Mouse (Mus musculus): Measurements from ENCODE around the gene Sh3bp4.

The Sh3bp4 gene

DNA sequence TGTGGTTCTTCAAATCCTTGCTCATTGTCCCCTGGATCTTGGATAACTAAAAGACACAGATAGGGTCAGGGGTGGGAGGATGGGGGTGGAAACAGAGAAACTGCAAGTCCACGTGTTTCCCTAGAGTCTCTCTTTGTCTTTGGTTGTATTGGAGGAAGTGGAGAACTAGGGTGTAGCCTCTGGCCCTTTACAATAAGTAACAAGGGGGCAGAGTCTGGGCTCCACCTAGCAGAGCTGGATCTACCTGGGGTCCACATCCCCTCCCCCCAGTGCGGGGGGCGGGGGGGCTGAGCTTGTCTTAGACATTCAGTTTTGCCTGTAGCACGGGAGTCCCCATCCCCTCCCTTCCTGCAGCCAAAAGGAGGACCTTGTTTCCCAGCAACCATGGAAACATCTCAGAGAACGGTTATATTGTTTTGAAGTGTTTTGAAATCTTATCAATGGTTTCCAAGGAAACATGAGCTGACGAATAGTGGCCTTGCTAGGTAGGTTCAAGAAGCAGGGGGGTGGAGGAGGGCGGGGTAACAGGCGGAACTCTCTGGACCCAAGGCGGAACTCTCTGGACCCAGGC, 113.1 kb downstream of the Sh3bp4 start:
- no peak for DNase-seq (ENCODE audit: low read depth in 1 of 2, low spot score in 2 of 2)

DNA sequence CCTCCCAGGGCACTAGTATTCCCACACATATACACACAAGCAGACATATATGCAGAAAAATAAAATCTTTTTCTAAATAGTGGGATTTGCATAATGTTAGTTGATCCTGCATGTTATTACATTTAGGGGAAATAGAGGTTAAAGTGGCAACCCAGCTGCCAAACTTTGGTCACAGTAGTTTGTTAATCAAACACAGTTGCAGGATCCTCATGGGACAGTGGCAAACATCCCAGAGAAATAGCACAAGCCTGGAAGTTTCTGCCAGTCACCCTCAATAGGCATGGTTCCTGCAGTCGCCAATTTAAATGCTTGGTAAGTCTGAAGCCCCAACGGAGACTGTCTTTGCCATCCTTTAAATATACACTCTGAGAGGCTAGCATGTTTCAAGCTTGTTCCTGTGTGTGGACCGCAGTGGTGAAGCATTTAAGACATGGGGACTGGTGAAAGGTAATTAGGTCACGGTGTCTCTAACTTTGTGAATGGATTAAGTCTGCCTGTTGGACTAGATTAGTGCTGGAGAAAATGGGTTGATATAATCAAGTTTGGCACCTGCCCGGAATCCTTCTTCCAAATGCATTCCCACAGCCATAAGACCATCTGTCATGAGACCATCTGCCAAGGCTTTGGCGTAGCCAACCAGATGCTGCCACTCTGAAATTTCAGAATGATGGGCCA, 114.0 kb downstream of the Sh3bp4 start:
- no peak for DNase-seq (ENCODE audit: low read depth in 1 of 2, low spot score in 2 of 2)

DNA sequence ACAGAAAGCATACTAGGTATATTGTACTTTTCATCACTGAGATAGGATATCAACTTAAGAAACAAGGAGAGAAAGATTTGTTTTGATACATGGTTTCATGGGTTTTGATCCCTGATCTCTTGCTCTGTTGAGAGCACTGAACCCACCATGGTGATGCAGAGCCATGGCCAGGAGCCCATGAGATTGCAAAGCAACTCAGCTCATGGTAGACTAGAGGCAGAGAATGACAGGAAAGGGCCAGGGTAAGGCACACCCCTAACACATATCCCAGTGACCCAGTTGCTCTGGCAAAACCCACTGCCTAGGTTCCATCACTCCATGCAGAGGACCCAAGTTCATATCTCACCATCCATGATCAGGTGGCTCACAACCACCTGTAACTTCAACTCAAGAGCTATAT, 114.6 kb downstream of the Sh3bp4 start:
- DNase-seq (ENCODE audit: low read depth in 1 of 2, low spot score in 2 of 2) = no peak

DNA sequence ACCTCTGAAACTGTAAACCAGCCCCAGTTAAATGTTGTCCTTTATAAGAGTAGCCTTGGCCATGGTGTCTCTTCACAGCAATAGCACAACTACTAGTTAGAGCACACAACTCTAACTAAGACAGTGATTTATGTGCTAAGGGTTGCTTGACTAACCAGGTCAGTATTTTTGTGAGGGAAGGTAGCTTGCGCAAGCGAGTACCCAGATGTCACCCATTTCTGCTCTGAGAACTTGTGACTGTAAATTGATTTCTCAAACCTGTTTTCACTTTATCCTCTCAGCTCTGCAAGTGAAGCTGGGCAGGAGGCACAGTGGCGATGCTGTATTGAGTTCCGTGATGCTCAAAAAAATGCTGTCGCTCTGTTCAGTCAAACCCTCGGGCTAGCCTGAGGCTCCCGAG, 117.2 kb downstream of the Sh3bp4 start:
- no peak for DNase-seq (ENCODE audit: low read depth in 1 of 2, low spot score in 2 of 2)

DNA sequence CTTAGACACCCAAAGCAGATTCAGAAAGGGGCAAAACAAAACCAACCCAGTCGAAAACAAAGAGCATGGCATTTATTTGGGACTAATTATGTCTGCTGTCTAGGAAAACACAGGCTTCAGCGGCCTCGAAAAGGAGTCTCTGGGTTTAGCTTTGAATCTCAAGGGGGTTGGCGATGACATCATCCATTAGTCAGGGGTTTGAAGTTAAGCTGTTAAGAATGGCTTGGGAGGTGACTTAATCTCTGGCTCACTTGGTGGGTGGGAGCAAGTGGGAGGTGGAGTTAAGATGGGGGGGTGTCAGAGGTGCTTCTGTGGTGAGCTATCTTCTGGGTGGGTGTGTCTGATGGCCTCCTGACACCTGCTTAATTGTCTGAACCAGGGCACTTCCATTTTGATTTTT, 117.9 kb downstream of the Sh3bp4 start:
- no peak for DNase-seq (ENCODE audit: low read depth in 1 of 2, low spot score in 2 of 2)

DNA sequence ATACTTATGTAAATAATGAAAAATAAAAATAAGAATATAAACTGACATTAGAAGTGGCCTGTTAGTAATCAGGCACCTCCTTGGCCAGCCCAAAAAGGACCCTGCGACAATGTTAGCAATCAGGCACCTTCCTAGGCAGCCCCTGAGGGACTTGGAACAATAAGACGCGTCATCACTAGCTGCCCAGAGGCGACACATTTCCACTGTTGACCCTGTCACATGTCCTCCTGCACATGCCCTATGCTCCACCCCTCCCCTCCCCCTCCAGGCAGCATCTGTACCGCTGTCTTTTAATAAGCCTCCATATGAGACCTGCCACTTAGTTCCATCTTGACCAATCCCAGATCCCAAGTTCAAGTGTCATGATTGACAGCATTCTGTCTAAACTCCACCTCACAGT, 119.0 kb downstream of the Sh3bp4 start:
- no peak for DNase-seq (ENCODE audit: low read depth in 1 of 2, low spot score in 2 of 2)

DNA sequence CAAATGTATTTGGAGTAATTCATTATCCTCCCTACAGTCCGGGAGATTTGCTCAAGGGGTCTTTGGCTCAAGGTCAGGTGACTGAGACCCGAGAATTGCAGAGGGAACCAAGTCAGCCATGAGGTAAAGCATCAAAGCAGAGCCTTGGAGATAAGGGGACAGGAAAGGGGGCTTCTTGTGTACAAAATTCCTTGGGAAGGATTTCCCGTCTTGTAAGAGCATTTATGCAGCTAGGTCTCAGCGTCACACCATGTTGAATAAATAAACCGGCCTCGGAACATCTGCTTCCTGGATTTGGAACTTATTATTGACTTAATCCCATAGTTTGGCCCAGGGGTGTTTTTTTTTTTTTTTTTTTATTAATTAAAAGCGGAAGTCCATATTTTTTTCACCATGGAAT, 120.4 kb downstream of the Sh3bp4 start:
- no peak for DNase-seq (ENCODE audit: low read depth in 1 of 2, low spot score in 2 of 2)

DNA sequence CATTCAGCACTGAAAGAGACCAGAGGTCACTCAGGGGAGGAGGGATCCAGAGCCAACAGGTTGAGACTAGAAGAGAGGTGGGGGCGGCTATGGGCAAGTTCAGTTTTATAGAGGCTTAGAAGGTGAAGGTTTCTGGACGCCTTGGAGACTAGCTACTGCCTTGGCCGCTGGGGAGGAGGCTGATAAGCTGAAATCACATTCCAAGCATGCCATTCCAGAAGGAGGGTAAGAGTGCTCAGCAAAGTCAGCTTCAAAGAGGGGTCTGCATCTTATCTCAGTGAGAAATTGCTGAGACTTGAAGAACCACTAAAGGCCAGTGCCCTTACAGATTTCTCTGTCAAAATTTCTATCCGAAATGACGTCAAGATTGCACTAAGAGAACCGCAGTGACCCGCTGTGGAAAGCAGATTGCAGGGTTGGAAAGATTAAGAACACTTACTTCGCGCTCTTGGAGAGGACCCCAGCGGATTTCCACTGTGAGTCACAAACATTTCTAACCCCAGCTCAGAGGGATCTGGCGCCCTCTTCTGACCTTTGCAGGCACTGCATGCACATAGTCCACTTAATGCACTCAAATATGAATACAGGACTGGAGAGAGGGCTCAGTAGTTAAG, 121.0 kb downstream of the Sh3bp4 start:
- no peak for DNase-seq (ENCODE audit: low read depth in 1 of 2, low spot score in 2 of 2)

DNA sequence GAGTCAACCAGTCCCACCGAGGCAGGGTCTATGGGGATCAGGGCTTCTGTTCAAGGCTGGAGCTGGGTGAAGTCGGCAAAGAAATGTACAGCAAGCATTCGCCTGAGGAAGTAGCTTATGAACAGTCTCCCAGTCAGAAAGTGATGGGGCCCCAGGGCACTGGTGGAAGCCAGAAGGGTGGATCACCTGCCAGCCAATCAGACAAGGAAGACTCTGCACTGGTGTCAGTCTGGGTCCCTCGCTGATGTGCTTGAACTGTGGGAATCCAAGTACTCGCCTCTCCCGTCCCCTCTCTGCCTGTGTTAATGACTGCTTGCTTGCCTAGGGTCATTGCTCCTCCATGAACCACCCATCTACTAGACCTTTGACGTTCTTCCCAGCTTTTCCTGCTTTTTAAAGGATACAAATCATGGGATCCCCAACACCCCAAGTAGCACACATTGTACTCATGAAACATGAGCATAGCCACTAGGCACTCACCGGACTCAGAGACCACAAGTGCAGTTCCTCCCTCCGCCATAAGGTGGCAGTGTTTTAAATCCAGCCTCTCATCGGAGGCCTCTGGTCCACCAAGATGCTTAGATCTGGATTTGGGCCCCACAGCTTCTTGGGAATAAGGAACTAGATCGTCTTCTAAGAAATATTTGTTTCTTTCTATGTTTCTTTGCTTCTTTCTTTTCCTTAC, 122.5 kb downstream of the Sh3bp4 start:
- no peak for DNase-seq (ENCODE audit: low read depth in 1 of 2, low spot score in 2 of 2)

DNA sequence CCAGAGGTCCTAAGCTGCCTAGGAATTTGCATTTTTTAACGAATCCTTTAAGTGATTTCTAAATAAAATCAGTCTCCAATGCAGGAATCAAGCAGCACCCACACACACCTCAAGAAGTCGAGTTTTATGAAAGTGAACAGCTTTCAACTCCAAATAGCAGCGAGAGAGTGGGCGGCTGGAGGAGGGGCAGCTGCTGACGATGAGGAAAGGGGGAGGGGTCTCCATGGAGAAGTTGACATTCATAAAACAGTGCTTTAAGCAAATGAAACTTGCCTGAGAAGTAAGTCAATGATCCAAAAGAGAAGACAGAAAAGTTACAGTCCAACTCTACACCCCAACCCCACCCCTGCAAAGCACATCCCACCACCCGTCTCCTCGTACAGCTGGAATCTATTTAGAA, 123.4 kb downstream of the Sh3bp4 start:
- DNase-seq (ENCODE audit: low read depth in 1 of 2, low spot score in 2 of 2) = no peak

DNA sequence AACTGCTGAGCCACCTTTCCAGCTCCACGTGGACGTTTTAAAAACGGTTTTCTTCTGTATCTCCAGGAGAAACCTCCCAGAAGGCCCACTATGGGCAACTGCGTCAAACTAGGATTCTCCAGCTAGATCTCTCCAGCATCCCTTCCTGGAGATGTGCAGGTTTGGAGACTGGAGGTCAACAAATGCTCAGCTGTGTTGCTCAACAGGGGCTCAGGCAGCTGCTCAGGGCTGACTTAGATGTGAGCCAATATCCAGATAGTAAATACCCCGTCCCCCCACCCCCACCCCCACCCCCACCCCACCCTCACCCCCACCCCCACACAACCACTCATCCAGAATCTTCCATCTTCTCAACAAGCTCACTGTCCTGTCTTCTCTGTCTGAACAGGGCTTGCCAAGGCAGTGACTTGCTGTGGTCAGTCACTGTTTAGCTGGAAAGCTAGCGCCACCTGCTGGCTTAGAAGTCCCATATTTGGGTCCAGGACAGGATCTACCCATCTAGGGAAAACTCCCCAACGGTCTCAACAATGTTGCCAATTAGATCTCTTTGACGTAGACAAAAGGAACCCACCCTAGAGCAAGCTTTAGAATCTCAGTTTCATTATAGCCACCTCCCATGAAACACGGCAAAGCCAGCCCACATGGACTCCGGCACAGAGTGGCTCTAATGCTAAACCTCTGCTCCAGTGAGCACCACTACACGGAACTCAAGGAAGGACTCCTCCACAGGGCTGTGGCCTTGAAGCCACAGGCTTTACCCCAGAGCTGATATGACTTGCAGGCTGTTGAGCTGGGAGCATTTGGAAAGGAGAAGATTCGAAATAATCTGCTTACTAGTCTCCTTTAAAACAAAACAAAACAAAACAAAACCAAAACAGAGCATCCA, 125.9 kb downstream of the Sh3bp4 start:
- DNase-seq (ENCODE audit: low read depth in 1 of 2, low spot score in 2 of 2) = no peak
